Mouse (Mus musculus) urinary bladder, postnatal 4 days (tissue): ENCODE data around the gene Rnf152.

Experiments
- DNase-seq, 2 experiments: peaks; one replicate each; pipeline ENCODE4 v3.0.0; 2021 to 2022; ENCODE audit warnings: low spot score in 2 of 2

Gene Rnf152

DNA sequence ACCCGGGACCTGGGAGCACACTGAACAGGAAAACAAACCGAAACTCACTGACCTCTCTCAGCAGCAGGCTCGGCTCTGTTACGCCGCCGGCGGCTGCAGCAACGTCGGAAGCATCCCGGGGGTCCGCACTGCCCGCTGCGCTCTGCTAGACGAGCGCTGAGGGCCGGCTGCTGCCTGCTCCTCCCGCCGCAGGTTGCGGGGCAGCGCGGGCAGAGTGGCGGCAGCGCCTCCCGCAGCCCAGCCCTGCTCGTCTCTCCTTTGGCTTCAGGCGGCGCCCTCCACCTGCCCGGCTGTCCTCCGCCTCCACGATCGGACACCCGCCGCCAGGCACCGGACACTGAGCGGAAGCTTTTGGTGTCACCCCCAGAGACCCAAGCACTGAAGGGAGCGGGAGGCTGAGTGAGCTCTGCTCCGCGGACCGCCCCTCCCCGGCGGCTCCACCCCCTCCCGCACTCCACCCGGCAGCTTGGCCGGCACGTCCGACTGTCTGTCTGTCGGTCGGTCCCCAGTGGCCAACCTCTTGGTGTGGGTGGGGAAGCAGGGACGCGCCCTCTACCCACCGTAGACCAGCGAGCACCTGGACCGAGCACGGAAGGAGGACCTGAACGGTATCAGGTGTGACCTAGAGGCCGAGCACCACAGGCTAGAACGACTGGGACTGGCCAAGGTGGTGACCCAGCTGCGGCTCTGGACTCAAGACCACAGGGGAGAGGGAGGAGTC is at the start of gene Rnf152:
TSS of gene Rnf152 (minus strand) at position 420 of the 721 bp plus-strand sequence.
- DNase-seq, result peak; percentile 42 to 67

DNA sequence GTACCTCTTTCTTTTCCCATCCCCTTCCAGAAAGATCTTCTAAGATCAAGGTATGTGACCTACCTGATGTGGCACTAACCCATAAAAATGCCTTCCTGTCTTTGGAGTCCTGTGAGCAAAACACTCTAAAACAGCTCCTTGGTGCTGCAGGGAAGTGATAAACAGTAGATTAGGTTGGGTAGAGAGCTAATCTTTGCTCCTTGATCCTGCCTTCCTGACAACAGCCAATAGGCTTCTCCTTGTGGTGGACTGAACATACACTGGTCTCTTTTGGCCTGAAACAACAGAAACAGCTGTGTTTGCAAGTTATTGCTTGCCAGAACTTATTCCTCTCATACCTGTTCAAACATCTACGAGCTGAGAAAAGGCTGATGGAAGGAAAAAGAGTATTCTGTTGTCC is 46.3 kb upstream of the Rnf152 start:
- DNase-seq, result no peak

DNA sequence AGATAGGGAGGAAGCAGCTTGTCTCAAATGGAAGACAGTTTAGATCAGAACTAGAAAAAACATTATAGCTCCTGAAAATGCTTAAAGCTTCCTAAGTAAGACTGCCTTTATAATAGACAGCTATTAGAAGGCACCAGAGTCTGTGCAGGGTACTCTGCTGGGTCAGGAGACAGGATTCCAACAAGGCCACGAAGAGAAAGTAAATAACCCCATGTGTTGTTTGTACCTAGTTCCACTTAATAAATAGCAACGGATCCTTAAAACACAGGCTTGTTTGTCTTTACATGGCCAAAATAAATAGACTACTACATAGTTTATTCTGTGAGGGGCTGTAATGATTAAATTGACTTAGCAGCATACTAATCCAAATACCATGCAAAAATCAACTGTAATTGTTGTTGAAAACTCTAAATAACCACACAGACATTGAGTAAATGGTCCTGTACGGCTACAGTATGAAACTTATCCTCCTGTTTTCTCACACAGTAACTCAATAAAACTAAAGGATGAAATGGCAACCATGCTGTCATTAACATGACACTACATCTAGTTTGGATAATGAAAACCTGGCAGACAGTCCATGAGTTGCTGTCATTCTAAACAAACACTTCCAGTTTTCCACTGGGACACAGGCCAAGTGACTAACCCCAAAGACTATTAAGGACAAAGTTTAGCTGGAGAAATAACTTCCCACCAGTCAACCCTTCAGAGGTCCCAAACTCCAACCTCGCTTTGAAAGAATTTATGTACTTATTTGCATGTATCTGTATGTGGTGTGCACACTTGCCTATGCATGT is 27.8 kb upstream of the Rnf152 start:
- no peak for DNase-seq

GRCm38 (mm10) chr1:105377546-105377945 is 21.0 kb upstream of the Rnf152 start:
- no peak for DNase-seq

DNA sequence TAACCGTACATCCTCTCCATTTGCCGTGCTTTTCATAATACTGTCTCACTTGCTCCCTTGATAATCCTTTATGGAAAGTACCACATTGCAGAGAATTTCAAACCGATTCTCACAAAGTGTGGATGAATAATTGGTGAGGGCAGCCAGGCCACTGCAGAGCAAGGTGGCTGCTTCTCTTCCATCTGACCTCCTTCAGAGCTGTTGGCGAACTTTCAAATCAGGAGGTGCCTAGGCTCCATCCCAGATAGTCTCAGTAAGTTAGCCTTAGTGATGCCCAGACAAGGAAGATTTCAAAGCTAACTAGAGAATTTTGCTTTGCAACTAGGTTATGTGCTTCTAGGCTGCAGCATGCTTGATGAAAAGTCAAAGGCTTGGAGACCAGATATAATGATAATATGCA is 18.1 kb upstream of the Rnf152 start:
- no peak for DNase-seq

- DNase-seq, result no peak
Observed at GRCm38 (mm10) chr1:105362701-105363100, 6.2 kb upstream of the Rnf152 start.

DNA sequence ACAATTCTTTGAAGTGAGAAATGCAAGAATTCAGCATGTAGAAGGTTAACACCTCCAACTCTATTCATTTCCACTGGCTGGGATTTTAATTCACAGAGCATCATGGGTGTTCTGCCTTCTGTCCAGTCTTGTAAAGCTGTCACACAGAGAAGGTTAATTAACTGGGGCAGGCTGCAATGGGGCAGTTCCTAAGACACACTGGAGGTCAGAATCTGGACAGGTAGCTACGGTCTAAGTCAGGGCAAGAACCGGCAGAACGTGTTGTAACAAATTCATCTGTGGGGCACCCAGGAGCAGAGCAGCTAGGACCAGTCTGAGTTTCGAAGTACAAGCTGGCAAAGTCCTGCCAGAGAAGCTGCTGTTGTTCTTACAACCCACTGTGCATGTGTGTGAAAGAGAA is 2.4 kb upstream of the Rnf152 start:
- no peak for DNase-seq

- peak in 1 of 2 experiments; percentile 23 for DNase-seq
Observed at GRCm38 (mm10) chr1:105355910-105356290, 610 bp downstream of the Rnf152 start.

DNA sequence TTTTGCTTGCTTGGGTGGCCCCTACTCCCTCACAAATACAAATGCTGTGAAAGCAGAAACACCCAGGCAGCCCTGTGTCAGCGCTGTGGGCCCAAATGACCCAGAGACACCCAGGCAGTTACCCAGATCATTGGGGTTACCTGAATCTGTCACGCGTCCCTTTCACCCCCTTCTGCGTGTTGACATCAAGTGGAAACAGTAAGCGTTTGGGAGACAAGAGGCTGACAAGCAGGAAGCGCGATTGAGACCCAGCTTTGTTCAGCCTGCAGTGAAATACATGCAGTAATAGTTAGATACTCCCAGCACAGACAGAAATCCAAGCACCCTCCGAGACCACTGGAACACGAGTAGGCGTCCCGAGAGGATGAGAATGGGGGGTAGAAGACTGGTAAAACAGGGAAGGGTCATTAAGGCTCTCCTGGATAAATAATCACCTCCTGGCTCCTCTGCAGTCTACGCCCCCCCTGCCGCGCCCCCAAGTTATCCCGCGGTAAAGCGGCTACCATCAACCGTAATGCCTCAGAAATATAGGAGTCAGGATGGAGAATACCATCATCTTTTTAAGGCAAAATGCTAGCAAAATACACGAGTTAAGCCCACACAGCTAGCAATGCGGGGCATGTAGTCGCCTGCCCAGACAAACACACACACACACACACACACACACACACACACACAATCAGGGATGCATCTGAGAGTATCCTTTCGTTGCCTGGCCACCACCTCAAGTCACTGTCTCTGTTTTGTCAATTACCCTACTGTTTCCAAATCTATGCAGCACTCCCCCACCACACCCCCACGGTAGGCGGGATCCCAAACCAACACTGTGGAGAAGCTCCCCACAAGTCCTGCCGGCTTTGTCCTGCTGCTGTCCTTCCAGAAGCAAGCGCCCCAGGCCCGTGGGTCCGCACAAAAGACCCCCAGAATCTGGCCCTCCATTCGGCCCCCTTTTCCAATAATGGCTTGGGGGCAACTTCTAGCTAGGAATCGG is 1.3 kb downstream of the Rnf152 start:
- DNase-seq, result peak; percentile 29 to 62

DNA sequence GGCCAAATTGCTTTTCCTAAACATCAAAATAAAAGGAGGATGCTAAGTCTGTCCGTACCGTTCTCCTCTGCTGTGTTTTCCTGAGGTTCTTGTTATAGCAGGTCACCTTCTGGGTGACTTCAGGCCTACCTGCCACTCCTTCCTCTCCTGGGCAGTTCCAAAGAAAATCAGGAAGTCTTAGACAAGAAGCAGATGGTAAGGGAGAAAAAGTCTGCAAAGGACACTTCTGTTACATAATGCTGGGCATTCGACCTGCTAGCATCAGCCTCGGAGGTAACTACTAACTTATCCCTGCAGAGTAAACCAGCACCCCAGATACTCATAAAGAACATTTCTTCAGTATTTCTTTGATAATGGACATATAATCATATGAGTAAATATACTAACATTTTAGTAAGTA is 4.7 kb downstream of the Rnf152 start:
- no peak for DNase-seq

DNA sequence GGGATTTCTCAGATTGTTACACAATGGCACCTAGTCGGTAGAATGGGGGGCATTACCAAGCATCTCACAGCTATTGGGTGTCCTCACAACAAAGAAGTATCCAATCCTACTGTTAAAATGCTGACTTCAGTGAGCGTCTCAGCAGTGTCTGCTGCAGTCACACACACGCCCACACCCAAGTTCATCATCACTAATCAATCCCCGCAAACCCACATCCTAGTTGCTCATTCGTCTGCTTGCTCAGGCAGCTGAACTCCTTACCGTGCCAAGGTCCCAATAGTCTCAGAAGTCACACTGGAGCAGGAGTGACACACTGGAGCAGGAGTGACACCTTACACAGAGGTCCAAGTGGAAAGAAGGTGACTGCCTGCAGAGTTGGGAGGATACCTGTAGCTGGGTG is 14.2 kb downstream of the Rnf152 start:
- no peak for DNase-seq

DNA sequence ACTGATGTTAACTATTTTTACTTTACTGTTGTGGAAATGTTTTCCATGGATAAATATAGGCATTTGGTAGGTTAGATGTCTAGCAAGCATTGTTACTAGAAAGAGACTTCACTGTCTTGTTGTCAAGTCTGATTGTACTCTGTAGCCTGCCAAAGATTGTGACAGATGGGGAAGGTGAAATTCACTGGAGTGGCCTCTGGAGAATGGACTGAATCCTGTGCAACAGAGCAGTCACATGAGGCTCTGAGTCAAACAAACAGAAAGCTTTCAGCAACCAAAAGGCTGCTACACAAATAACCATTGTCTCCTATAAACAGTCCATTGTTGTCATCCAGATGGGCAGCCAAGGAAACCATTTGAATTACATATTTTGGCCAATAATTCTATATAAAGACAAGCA is 15.6 kb downstream of the Rnf152 start:
- no peak for DNase-seq

GRCm38 (mm10) chr1:105337397-105337796 is 19.1 kb downstream of the Rnf152 start:
- DNase-seq, result no peak

DNA sequence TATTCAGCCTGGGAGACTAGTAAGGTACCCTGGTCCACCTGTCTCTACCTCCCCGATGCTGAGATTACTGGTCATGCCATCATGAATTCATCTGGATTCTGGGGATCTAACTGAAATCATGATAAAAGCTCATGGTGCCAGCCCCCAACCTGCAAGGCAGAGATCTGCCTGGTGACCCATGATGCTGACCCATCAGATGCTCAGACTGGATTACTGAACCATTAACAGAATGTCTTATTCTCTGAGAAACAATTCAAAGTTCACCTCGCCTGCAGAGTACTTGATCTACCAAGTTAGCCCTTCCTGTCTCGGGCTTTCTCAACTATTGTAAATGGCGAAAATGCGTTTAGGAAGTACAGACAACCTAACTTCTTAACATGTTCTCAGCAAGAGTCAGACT is 20.4 kb downstream of the Rnf152 start:
- no peak for DNase-seq

DNA sequence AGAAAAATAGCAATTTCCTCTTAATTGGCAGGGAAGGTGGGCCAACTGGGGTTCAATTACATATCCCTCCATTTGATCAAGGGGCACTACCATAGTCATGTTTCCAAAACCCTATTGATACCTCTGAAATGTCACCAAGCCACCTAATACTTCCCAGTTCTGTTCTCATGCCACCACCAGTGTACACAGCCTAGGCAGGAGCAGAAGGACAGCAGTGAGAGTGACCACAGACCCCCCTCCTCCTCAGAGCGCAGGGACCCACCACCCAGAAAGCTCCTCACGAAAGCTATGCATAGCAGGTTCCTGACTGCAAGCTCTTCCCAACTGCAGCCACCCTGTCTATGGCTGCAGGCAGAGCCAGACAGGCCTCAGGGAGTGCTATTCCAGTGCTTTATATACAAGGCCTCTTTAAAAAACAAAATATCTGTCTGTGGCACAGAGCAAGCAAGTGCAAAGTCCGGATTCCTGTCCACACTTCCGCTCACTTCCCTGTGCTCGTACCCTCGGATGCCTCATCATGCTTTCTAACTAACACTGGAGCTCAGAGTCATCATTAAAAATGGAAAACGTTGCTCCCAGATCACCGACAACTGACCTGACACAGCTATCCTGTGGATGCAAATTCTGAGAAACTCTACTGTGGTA is 24.3 kb downstream of the Rnf152 start:
- DNase-seq, result no peak

DNA sequence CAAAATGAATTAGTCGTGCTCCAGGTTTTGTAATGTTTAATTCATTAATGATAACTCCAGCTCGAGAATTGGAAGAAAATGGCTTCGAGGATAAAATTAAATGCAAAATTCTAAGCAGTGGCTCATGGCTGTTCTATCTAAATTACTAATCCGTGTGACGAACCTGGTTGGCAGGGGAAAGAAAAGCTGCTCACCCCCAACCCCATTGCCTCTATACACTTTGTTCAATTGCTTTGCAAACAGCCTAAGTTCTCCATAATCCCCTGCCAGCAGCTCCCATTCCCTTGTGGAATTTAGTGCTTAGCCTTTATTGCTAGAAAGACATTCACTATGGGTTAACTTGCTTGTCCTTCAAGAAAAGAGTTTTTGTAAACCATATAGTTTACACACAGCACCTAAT is 24.9 kb downstream of the Rnf152 start:
- DNase-seq, result no peak

GRCm38 (mm10) chr1:105330581-105331320 is 25.8 kb downstream of the Rnf152 start:
- DNase-seq, result no peak

DNA sequence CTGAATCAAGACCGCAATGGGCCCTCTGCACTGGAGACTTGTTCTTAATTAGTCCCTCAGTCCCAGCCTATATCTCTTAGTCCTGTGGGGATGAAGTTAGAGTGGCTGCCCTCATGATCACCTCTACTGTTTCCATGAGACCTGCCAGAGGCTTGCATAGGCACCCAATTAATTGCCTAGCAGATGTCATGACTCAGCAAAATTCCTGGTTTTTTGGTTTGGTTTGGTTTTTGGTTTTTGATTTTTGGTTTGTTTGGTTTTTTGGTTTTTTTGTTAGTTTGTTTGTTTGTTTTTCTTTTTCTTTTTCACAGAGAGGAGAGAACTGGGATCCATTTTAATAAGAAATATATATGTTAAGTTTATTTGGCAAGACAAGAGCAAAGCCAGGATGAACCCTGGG is 28.7 kb downstream of the Rnf152 start:
- no peak for DNase-seq

DNA sequence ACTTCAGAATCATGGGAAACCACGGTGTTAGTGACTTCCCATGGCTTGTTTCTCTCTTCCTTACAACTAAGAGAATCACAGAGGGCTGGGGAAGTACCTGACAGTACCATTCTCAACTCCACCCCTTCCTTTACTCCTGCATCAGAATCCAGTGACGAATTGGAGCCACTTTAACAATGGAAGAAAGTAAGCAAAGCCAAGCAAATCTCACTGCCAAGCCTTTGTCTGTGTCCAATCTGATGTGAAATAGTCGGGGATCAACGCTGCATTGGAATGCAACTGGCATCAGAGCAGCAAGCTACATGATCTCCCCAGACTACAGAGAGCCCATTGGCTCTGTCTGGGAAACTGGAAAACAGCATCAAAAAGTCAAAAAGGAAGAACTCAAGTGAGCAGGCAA is 31.9 kb downstream of the Rnf152 start:
- DNase-seq, result no peak

- DNase-seq, result no peak
Observed at GRCm38 (mm10) chr1:105314010-105314800, 42.3 kb downstream of the Rnf152 start.
